Mouse (Mus musculus) inflammation-experienced regulatory T-cells, adult 6 months (primary cell): ENCODE results near the gene Taf13. TPM values are rescaled to one million over a fixed set of nuclear protein-coding genes. Genes with fewer than 3 reads are reported as not detected.

Source experiments
- ATAC-seq: one replicate; pipeline ENCODE4 v1.8.0; 2017
- polyA plus RNA-seq, 3 experiments: library from polyadenylated mRNA; unstranded; fragments of 100-300 nt; shearing (Covaris generic); gene quantifications; one replicate each; pipeline ENCODE4 v1.2.1; 2017

Taf13 gene
- polyA plus RNA-seq, 3 experiments from 2014 or later, result 17.3 to 27.6 (median 26.4) TPM

DNA sequence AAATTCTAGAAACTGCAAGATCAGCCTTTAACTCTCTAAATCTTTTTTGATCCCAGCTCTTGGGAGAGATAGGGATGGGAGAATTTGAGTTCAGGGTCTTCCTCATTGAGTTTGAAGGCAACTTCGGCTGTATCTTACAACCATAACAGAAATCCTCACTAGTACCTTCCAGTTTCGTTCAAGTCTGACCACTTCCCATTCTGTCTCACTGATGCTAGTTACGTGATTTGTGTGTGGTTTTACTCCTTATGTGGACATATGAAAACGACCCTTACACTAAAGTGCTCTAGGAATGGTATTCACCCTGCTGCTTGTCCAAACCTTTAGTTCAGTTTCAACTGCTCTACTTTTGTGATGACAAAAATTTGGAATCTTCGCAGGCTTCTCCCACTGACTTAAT lies 2.5 kb downstream of the Taf13 start:
- no peak for ATAC-seq

- no peak for ATAC-seq
Measured at GRCm38 (mm10) chr3:108584580-108584979, 13.1 kb downstream of the Taf13 start.

- ATAC-seq, result no peak
Measured at GRCm38 (mm10) chr3:108588446-108588845, 16.9 kb downstream of the Taf13 start.

DNA sequence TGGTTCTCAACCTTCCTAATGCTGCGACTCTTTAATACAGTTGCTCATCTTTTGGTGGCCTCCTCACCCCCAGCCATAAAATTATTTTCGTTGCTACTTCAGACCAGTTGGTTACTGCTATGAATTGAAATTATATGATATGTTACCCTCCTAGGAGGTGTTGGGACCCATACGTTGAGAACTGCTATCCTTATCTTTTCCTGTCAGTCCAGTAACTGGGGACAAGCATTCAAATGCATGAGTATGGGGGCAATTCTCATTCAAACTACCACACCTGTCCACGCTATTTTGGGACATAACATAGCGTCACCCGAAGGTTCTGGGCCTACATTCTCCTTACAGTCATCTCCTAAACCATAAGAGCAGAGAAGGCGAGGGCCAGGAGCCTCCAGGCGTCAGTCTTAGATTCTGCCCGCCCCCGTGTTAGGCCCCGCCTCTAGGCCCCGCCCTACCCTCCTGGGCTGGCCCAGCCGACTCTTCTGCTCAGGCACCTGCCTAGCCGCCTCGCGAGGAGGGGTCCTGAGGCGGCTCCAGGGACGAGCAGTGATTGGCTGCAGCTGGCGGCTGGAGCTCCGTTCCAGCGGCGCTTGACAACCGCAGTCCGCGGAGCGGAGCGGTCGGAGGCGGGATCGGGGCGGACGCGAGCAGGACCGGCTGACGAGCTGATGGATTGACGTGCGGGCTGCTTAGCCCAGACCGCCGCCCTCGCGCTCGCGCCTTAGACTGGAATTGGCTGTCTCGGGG lies 19.5 kb downstream of the Taf13 start, which contains the start of gene Wdr47:
Gene Wdr47 (plus strand): TSS at position 494 of the 744 bp plus-strand sequence.
- peak; percentile 97 for ATAC-seq

DNA sequence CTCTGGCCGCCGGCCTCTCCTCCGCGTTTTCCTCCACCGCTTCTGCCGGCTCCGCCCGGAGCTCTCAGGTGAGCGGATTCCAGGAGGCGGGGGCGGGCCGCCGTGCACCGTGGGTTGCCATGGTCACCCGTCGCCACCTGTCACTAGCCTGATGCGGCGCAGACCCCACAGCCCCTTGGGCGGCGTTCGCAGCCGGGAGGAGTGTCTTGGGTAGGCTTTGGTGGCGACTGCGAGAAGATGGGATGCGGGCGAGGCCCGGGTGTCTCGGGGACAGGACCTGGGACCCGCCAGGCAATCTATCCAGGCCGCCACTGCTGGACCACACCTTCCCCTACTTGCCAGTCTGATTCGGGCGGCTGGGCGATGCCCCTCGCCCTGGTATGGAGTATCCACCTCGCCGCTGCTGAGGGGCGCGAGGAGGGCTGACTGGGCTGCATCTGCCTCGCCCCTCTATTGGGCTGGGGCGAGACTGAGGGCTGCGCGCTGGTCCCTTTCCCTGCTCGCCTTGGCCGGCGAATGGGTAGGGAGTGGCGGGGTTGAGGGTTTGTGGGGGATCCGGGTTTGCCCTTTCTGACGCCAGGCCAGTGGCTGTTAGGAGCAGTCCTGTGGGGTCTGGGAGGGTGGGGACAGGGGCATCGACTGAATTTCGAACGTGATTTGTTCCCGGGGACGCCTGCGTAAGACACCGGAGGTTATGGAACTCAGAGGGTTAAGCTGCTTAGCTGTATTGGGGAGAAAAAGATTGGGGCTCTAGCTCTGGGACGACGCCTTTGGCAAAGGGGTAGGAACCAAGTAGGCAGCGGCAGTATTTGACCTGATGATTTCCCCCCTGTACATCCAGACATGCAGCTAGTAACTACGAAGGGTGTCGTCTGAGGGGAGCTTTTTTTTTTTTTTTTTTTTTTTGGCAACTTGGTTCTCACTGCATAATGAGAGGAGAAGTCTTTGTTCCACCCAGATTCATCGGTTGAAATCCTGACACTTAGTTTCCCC lies 20.3 kb downstream of the Taf13 start:
- peak; percentile 60 for ATAC-seq

GRCm38 (mm10) chr3:108608906-108609305 lies 37.4 kb downstream of the Taf13 start:
- no peak for ATAC-seq

Other genes starting within 250 kb of the Taf13 start
- not detected for gene Mybphl, start 206.8 kb upstream of the Taf13 start, polyA plus RNA-seq
- gene Psrc1, start 187.9 kb upstream of the Taf13 start, polyA plus RNA-seq, result 10 to 100 TPM in 1 of 3 experiments, 1 to 10 TPM in 2; 1.2 to 17.5 (median 4.1) TPM
- under 1 TPM; 0.35 to 0.52 (median 0.37) TPM for gene Celsr2, start 156.1 kb upstream of the Taf13 start, polyA plus RNA-seq
- 100 to 1,000 TPM; 156 to 182 (median 163) TPM for gene Sars, start 126.5 kb upstream of the Taf13 start, polyA plus RNA-seq
- gene 1700013F07Rik, start 37.5 kb upstream of the Taf13 start, polyA plus RNA-seq, result not detected
- gene 5330417C22Rik, start 35.2 kb upstream of the Taf13 start, polyA plus RNA-seq, result 1 to 10 TPM; 1.4 to 2.6 (median 2.4) TPM
- 10 to 100 TPM; 28.1 to 34.8 (median 29.9) TPM for gene Tmem167b, start 9.2 kb upstream of the Taf13 start, polyA plus RNA-seq
- gene Wdr47, start 19.6 kb downstream of the Taf13 start, polyA plus RNA-seq, result 1 to 10 TPM; 5.2 to 8.4 (median 8.2) TPM
- gene Clcc1, start 82.2 kb downstream of the Taf13 start, polyA plus RNA-seq, result 10 to 100 TPM; 73.8 to 83.8 (median 74.3) TPM
- gene Gpsm2, start 150.6 kb downstream of the Taf13 start, polyA plus RNA-seq, result 10 to 100 TPM in 1 of 3 experiments, 1 to 10 TPM in 2; 2.0 to 11.4 (median 6.5) TPM
- not detected for gene Aknad1, start 168.0 kb downstream of the Taf13 start, polyA plus RNA-seq